Mouse (Mus musculus) erythroid progenitor cell, adult 5-6 weeks (primary cell): ENCODE measurements around the gene Fancl. TPM values are rescaled to one million over a fixed set of nuclear protein-coding genes. Genes with fewer than 3 reads are reported as not detected.
"Not testable (repeated sequence)": the region's sequence is repeated elsewhere in the genome, so short reads cannot be mapped to it uniquely, and the experiment has no call there.

Source experiments
- ATAC-seq: replicated peaks from 2 replicates; pipeline ENCODE4 v1.8.0; 2016; ENCODE audit warnings: moderate number of reproducible peaks, mild to moderate bottlenecking, moderate TSS enrichment, inconsistent platforms; ENCODE audit not compliant: poor library complexity, low FRiP score, severe bottlenecking
- total RNA-seq, 2 experiments: library from RNA; stranded (forward) in 1 of 2; stranded (reverse) in 1 of 2; fragments of 150-400 nt in 1 of 2; fragments of 186-747, 209-891 nt in 1 of 2; gene quantifications; 2 replicates each; pipeline versions ENCODE4 v1.2.3 to v1.2.4; 2015 to 2017; ENCODE audit warnings: low replicate concordance in 2 of 2

Fancl gene
- 31.4 and 84.7 TPM in 2 replicates for total RNA-seq (2015; ENCODE audit: low replicate concordance)
- 58.6 and 80.2 TPM in 2 replicates for total RNA-seq (2017; ENCODE audit: low replicate concordance)

- ATAC-seq, result no peak
Measured at GRCm38 (mm10) chr11:26385971-26386370, at the start of gene Fancl. Gene Fancl, plus strand, starts transcription at chr11:26386135.

- no peak for ATAC-seq
Measured at GRCm38 (mm10) chr11:26336848-26337247, 49.1 kb upstream of the Fancl start.

DNA sequence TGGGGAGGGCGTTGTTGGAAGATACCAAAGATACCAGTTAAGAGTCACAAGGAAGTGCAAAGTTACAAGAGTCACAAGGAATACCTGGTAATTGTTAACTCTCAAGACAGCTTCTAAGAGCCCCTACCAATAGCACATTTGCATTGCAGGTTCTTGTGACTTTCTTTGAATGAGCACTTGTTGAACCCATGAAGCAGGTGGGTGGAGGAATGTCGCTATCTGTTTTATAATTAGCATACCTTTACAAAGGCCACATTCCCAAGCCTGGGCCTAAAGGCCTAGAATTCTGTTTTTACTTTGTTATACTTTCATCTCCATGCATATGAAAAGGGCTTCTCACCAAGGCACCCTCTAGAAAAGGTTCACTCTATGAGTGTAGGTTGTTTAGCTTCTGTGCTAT is 15.8 kb upstream of the Fancl start:
- ATAC-seq, result not testable (repeated sequence)

- not testable (repeated sequence) for ATAC-seq
Measured at GRCm38 (mm10) chr11:26371980-26372379, 14.0 kb upstream of the Fancl start.

DNA sequence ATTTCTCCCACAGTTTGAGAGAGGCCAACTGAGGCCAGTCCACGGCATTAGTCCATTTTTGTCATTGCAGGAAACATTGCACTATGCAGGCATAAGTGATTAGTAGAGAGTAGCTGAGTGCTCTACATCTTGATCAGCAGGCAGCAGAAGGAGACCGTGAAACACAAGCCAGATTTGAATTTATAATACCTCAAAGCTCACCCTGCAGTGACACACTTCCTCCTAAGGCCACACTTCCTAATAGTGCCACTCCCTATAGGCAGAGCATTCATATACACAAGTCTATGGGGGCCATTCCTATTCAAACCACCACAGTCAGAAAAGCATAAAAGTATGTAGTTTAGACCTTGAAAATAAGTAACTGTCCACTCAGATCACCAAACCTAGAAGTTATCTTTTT is 11.8 kb upstream of the Fancl start:
- ATAC-seq, result no peak

DNA sequence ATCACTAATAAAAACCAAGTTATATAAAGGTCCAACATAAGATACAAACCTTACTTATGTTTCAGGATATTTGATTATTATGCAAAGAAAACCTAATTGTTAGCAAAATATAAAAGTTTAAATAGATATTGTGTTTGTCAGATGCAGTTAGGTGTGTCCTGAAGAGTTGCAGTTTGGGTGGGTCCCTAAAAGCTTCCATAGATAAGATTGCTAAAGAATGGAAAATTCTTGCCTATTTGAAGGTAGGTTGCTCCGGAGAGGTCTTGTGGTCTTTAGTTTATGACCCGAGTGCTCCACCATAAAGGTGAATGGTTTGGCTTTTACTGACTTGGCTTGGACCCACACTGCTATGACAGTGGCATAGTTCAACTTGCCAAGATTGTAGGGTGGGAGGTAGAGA is 7.9 kb upstream of the Fancl start:
- ATAC-seq, result peak; percentile 52; the same call in 1 of the 2 replicates

DNA sequence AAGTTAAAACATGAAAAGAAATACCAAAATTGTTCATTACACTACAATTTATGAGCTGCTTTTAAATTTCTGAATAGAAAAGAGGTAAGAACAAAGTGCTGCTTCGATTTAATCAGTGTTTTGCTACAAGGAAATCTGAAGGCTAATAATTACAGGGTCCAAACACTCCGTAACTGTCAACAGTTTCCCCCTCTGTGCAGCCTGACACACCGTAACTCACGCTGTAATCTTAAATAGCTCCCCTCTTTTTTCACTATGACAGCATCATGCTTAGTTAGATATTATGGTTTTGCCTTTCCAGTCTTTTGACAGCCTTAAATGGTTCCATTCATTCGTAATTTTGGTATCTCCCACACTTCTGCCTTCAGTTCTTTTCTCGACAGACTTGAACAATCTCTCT is 4.4 kb upstream of the Fancl start:
- ATAC-seq, result no peak

DNA sequence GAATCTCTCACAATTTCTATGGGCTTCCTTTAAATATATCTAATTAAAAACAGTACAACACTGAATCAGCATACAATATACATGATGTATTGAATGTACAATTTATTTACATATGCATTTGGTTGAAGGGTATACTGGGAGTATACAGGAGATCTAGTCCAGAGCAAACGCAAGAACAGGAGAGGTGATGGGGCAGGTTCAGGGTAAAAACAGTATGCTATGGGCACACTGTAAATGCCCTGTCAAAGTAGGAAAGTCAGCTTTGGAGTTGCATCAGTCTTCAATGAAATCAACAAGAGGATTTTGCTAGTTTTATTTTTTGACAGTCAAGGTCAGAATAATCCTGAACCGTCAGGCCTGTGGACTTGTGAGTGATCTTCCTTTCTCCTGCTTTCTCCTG is 743 bp downstream of the Fancl start:
- ATAC-seq, result peak; percentile 66

- ATAC-seq, result peak; percentile 97
Measured at GRCm38 (mm10) chr11:26387087-26387611, 1.2 kb downstream of the Fancl start.

DNA sequence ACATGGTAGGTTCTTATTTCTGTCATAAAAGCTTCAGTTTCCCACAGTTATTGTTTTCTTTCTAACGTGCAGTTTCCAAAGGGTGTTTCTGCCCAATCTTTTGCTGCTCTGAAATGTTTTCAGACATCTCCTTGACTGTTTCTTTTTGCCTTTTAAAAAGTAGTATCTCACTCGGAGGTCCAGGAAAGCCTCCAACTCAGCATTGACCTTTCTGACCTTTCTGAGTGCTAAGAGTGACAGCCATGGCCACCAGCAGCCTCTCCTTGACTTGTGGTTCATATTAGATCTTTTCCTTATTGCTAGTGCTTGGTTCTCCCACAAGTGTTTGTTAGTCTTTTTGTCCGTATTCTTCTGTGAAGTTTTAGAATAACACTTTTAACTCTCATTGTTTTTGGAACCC is 9.6 kb downstream of the Fancl start:
- ATAC-seq, result no peak

DNA sequence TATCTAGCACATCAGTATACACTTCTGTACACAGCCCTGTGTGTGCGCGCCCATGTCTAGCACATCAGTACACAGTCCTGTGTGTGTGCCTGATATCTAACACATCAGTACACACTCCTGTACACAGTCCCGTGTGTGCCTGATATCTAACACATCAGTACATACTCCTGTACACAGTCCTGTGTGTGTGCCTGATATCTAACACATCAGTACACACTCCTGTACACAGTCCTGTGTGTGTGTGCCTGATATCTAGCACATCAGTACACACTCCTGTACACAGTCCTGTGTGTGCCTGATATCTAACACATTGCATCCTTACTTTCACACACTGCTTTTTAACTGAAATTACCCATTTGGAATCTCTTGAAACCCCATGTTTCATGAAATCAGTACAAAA is 27.0 kb downstream of the Fancl start:
- ATAC-seq, result no peak

DNA sequence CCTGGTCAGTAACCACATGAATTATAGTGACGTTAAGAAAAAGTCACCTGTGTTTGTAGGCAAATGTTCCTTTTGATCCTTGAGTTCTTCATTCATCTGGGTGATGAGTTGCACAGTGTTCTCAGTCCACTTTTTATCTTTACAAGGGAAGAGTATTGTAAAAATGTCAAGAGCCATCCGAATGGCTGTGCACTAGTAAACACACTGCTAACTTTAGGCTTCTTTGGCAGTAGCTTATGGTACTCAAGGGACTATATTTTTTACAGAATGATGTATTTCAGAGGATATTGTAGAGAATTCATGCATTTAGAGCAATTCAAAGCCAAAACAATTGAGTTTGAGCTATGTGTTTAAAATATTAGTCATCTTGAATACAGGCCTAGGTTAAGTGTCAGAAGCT is 35.5 kb downstream of the Fancl start:
- no peak for ATAC-seq

GRCm38 (mm10) chr11:26434229-26434628 is 48.3 kb downstream of the Fancl start:
- no peak for ATAC-seq

GRCm38 (mm10) chr11:26437818-26438217 is 51.9 kb downstream of the Fancl start:
- ATAC-seq, result no peak

- ATAC-seq, result no peak
Measured at GRCm38 (mm10) chr11:26441121-26441520, 55.2 kb downstream of the Fancl start.

DNA sequence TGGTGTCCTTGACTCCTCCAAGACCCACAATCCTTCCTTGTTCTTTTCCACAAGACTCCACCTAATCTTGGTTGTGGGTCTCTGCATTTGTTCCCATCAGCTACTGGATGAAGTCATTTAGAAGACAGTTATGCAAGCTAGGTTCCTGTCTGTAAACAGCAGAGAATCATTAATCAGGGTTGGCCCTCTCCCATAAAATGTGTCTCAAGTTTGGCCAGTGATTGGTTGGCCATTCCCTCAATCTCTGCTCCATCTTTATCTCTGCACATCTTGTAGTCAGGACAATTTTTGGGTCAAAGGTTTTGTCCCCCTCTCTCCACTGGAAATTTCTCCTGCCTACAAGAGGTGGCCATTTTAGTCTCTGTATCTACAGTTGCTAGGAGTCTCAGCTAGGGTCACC is 58.4 kb downstream of the Fancl start:
- ATAC-seq, result no peak

GRCm38 (mm10) chr11:26449789-26450188 is 63.9 kb downstream of the Fancl start:
- ATAC-seq, result peak; percentile 85

DNA sequence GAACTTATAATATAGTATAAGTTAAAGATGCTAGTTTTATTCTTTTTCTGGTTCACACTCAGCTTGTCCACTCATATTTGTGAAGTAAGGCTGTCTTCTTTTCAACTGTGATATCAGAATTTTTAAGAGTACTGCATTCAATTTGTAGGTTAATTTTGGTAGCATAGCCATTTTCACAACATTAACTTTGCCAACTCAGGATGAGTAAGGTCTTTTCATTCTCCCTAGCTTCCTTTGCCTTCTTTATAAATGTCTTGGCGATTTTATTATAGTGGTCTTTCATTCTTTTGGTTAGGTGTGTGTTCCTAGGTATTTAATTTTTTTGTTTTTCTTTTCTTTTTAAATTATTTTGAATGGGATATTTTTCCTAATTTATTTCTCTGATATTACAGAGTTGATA is 64.7 kb downstream of the Fancl start:
- ATAC-seq, result no peak

DNA sequence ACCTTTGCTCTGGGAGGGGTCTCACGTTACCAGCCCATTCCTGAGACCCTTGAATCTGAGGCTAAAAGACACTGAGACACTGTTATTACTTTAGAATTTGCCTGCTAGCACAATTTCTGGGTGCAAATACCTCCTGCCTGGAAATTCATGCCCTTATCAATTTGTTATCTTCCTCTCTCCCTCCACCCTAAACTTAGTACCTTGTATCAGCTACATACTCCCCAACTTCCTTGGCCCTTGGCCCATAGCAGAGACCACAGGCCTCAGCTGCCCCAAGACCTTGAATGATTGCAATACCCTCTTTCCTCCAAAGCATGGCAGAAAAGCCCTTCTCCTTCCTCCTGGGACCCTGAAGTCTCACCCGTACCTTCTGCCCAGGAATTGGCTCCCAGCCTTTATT is 65.3 kb downstream of the Fancl start:
- ATAC-seq, result peak; percentile 56

- no peak for ATAC-seq
Measured at GRCm38 (mm10) chr11:26452693-26453092, 66.8 kb downstream of the Fancl start.

- ATAC-seq, result no peak
Measured at GRCm38 (mm10) chr11:26454081-26454480, 68.1 kb downstream of the Fancl start.

- ATAC-seq, result no peak
Measured at GRCm38 (mm10) chr11:26477037-26477739, 91.3 kb downstream of the Fancl start.
